Mouse (Mus musculus) gastrocnemius, postnatal 10 days (tissue): ENCODE data around the gene Bloc1s3. TPM values are rescaled to one million over a fixed set of nuclear protein-coding genes. Genes with fewer than 3 reads are reported as not detected.
A peak's percentile ranks its signal among the peaks of the same experiment; 100 is the strongest.

Source experiments
- DNase-seq: peaks from one replicate; pipeline ENCODE4 v3.0.0; 2021; ENCODE audit warnings: mixed read lengths
- total RNA-seq, 2 experiments: library from RNA; stranded (reverse); gene quantifications; 2 replicates each; pipeline ENCODE4 v1.2.3; 2021

The Bloc1s3 gene
- total RNA-seq, 2 experiments from 2014 or later: 2.2 to 2.4 TPM

DNA sequence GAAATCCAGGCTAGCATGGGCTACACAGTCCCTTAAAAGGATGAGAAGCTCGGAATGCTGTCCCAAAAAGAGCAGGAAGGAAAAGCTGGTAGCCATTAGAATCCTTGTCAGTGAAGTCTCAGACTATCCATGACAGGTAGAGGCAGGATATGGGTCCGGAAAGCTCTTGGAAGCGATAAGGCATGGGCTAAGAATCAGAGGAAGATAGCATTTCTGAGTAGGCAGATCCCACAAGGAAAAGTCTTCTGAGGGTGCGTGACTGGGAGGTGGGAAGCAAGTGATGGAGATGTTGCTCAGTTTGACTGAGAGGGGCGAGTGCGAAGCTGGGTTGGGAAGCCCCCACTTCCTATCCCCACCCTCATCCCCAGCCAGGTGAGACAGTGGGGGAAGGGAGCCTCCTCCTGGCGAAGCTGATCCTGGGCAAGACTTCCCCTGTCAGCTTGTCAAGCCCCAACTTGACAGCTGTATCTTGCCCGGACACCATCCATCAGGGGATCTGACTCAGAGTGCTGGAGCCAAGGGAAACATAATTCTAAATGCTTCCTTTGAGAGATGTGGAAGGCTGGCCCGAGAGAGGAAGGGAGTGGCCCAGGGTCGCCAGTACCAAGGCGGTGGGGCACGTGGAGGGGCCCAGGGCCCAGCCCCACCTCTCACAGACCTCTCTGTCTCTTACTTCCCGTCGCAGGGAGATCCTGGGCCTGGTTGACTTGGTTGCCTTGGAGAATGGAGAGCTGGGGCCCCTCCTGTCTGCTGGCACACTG lies 30.4 kb downstream of the Bloc1s3 start:
- DNase-seq: no peak

DNA sequence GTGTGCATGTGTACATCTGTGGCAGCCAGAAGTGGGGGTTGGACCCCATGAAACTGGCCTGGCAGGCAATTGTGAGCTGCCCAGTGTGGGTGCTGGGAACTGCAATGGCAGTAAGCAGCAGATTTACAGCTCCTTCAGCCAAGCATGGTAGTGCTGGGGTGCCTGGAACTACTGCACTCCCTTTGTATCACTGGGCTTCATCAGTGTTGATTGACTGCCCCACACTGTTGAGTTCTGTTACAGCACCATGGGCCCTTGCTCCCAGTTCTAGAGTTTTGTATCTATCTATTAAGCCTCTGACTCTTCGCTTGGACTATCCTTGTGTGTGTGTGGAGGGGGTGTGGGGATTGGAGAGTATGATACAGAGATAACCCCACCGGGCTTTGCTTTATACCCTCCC lies 31.1 kb downstream of the Bloc1s3 start:
- DNase-seq: no peak

DNA sequence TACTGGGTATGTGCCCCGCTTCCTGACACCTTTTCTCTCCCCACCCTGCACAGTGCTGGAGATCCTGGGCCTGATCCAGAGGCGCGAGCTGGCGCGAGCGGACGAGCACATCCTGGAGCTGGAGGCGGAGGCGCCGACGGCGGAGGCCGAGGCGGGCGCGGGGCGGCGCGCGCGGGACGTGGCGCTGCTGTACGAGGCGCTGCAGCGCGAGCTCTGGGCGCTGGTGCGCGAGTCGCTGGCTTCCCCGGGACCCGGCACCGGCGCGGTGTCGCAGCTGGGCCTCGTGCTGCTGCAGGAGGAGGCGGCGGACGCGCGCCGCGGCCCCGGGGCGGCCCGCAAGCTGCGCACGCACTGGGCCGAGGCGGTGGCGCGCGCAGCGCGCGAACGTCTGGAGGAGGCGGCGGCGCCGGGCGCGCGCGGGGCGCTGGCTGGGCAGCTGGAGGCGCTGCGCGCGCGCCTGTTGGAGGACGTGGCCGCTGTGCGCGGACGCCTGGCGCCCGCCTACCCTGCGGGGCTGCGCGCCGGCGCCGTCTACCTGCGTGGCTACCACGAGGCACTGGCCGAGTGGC lies 34.2 kb downstream of the Bloc1s3 start:
- peak; percentile 83 for DNase-seq

DNA sequence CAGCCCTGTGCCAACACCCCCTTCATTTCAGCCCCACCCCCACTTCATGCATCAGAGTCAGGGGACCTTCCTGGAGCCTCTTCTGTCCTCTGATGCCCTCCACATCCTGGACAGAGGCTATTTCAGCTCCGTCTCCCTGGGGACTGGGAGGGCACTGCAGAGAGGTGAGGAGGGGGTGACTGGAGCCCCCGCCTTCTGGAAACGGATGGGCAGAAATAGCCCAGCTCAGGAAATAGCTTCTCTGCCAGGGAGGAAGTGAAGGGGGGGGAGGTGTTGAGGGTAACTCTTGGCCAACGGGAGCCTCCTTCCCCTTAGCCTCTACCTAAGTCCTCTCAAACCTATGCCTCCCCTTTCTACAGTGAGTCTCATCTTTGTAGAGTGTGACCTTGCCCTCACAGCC lies 35.8 kb downstream of the Bloc1s3 start:
- DNase-seq: no peak

DNA sequence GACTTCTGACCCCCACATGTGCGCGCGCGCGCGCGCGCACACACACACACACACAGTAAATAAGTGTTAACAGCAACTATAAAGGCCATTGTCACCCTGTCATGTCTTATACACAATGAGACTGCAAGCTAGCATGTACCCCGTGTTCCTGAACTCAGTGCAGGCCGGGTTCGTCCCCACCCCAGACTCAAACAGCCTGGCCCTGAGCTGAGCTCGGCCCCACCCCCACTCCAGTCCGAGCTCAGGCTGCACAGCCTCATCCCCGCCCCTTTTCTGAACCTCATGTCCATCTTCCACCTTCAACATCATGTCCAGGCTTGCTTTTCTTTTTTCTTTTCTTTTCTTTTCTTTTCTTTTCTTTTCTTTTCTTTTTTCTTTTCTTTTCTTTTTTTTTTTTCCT lies 37.9 kb downstream of the Bloc1s3 start:
- no peak for DNase-seq

DNA sequence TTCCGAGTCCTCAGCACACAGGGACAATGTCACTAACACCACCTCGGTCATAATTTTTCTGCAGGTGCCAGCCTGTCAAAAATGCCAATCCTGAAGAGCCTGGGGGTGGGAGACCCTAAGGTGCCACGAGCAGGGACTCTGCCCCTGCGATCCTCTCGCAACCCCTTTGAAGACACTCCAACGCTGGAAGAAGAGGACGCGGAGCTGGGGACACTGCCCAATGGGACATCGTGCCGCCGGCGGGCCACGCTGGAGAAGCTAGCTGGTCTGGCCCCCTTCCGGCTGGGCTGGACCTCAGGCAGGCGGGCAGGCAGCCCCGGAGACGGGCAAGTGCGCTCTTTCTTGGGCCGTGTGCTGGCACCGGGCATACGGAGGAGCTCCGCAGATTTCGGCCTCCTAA lies 38.8 kb downstream of the Bloc1s3 start:
- DNase-seq: no peak

DNA sequence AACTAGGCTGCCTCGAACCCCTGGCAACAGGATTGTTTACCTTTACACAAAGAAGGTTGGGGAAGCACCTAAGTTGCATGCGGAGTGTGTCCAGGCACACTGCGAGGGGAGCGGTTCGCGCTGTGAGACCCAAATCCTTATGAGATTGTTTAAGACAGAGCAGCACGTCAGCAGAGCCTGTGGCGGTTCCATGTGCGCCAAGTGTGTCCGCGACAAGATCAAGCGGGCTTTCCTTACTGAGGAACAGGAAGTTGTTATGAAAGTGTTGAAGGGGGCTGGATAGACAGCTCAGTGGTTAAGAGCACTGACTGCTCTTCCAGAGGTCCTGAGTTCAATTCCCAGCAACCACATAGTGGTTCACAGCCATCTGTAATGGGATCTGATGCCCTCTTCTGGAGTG lies 39.9 kb downstream of the Bloc1s3 start:
- no peak for DNase-seq

DNA sequence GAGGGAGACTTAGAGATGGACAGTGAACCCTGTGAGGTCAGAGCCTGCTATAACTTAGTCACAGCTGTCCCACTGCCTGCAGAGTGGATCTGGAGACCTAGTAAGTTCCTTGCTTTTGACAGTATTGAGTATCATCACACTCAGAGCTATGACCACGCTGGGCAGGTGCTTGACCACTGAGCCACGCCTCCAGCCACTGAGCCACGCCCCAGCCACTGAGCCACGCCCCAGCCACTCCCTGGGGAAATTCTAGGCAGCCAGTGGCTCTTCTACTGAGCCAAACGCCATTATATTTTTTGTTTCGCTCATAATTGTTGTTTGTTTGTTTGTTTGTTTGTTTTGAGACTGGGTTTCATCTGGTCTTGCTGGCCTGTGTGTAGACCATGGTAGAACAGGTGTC lies 40.5 kb downstream of the Bloc1s3 start:
- DNase-seq: no peak

DNA sequence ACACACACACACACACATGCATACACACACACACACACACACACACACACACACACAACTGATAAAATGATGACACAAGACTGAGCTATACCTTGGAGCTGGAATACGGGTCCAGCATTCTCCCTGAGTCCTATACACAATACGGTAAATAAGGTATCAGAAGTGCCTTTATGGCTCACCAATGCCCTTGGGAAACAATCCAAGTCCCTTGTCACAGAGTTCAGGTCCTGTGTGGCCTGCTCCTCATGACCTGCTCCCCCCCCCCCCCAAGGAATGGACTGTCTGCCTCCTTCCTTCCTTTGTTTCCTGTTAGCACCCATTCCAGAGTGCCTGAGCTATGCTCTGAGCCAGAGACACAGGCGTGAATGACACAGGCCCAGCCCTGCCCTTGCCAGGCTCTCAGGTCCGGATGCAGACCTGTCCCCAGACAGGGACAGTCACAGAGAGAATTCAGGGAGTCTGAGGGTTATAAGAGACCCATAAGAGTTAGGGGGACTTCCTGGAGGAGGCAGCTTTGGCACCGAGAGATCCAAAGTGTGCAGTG lies 41.5 kb downstream of the Bloc1s3 start:
- DNase-seq: no peak

DNA sequence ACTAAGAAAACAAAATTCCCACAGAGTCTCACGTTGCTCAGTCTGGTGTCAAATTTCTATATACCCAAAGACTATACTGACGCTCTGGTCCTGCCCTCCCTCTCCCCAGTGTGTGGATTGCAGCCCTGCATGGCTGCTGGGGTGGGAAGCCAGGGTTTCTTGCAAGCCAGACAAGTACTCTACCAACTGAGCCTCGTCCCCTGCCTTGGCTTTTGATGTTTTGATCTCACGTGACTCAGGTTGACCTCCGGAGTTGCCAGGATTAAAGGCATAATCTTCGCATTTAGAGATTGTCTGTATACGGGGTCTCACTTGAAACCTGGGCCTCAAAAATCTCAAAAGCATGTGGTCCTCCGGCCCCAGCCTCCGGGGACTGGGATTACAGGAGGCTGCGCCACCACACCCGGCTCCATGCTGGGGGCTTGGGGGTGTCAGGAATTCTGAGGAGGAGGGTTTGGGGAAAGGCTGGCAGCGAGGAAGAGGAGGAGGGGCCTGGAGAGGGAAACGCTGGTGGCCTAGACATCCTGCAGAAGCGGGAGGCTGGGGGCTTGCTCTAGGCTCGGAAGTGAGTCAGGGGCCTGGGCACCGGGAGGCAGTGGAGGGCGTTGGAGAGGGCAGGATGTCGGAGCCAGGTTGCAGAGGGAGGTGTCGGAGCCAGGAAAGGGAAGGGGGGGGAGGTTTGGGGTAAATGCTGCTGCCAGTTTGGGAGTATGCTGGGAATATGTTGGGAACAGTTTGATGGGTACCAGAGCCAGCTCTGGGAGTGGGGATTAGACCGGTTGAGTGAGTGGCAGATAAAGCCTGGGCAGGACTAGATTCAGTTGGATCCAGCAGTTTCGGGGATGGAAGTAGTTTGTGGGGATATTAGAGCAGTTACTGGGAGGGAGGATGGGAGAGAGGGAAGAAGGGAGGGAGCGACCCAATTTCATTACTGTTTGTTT lies 43.5 kb downstream of the Bloc1s3 start:
- no peak for DNase-seq

DNA sequence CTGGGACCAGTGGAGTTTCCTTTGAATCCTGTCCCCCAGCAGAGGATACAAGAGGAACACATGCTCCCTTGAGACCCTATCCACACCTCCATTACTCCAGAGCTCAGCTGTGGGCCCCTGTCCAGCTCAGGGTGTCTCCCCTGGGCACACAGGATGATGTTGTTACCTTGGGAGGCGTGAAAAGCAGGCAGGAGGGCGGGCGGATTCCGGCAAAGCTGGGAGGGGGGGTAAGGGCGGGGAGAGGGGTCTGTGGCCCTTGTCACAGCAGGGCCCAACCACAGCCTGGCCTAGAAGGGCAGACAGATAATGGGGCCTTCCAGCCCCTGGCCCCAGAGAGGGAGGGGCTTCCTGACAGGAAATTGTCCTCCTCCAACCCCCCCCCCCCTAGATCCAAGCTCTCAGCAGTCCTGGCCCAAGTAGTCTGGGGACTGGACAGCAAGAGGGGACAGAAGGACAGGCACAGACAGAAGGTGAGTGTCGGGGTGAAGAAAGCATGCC lies 45.2 kb downstream of the Bloc1s3 start, which contains the start of gene Exoc3l2:
TSS of gene Exoc3l2 (plus strand) at position 448 of the 498 bp plus-strand sequence.
- no peak for DNase-seq

DNA sequence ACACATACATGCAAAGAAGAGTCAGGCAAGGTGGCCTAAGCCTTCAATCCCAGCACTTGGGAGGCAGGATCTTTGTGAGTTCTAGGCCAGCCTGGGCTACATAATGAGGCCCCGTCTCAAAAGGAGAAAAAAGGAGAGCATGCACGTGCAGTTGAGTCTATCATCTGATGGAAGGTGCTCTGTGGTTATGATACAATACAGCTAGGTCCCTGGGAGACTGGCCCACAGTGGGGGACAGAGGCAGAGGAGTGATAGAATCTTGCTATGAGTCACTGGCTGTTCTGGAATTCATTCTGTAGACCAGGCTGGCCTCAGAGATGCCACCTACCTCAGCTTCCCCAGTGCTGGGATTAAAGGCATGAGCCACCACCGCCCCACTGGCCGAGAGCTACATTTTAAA lies 45.7 kb downstream of the Bloc1s3 start:
- no peak for DNase-seq

DNA sequence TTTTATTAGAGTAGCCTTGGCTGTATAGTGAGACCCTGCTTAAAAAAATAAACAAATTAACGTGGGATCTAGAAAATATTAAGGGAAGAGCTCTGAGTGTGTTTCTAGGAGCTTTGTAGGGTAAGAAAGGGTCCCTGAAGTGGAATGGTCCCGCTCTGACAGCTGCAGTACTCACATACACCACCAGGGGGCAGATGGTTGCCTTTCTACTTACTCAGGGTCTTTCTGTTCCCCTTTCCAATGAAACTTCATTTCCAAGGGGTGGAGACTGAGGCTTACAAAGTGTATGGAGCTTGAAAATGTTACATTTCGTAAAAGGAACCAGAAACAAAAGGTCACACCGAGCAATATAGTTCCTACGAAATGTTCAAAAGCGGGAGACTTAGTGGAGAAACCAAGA lies 46.7 kb downstream of the Bloc1s3 start:
- peak; percentile 81 for DNase-seq

DNA sequence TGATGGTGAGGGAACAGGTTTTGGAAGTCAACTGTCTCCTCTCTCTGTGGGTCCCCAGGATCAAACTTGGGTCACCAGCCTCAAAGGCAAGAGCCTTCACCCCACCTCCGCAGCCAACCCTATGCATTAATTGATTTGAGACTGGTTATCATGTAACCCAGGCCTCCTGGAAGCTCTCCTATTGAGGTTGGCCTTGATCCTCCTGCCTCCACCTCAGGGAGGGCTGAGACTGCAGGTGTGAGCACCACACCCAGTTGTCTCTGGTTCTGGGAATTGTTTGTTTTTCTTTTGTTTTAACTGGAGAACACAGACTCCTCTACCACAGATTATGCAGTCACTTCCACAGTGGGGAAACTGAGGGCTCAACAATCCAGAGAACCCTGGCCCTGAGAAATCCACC lies 47.7 kb downstream of the Bloc1s3 start:
- no peak for DNase-seq

DNA sequence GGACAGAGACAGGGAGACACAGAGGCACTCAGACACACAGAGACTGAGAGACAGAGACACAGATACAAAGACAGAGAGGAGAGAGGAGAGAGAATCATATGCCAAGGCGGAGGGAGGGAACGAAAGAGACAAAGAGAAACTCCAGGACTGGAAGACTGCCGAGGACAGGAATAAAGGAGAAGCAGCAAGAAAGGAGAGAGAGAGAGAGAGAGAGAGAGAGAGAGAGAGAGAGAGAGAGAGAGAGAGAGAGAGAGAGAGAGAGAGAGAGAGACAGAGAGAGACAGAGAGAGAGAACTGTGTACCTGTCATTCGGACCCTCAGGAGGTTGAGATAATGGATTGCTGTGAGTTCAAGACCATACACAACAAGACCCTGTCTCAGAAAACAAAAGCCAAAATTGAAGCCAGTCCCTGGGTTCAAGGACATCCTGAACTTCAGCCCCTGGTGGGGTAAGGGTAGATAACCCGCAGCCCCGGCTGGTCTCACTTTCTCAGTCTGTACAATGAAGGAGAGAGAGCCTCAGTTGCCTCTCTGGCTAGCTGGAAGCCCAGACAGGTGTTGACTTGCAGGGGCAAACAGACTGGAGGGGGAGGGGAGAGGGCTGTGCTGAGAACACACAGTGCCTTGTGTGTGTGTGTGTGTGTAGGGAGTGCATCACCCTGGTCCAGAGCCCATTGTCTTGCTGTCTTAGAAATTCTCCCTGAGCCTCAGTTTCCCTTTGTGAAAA lies 48.9 kb downstream of the Bloc1s3 start:
- DNase-seq: no peak

DNA sequence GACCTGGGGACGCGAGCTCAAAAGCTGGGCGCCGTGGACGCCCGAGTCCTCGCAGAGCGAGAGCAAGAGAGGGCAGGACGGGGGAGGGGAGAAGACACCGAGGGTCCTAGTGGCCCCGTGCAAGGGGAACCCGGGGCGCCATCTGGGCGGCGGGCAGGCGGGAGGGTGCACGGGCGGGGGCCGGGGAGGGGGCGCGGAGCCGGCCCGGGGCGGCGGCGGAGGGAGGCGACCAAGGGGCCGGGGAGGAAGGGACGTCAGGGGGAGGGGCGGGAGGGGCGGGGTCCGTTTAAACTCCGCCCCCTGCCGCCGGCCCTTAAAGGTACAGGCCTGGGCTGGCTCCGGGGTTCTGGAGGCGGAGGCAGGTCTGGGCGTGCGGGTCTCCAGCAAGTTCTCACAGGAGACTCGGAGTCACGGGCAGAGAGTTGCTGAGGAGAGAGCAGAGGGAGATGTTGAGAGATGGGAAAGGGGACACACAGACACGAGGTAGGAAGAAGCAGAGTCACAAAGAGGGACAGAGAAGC lies 49.5 kb downstream of the Bloc1s3 start, which contains the start of gene Mark4:
TSS of gene Mark4 (minus strand) at position 231 of the 521 bp plus-strand sequence.
- DNase-seq: peak; percentile 77

DNA sequence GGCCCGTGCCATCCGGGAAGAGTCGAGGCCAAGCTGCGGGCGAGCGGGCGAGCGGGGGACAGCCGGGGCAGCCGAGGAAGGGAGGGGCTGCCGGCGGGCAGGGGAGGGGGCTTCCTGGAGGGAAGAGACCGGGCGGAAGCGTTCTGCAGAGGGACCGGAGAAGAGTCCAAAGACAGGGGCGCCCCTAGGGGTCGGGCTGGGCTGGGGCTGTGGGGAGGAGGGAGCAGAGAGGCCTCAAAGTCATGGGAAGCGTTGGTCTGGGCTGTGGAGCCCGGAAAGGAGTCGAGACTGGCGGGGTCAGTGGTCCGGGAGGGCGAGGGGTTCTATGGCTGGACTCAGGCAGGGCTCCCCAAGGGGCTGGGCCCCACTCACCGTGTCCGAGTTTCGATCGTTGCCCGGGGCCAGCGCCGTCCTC lies 50.1 kb downstream of the Bloc1s3 start:
- DNase-seq: peak; percentile 72

DNA sequence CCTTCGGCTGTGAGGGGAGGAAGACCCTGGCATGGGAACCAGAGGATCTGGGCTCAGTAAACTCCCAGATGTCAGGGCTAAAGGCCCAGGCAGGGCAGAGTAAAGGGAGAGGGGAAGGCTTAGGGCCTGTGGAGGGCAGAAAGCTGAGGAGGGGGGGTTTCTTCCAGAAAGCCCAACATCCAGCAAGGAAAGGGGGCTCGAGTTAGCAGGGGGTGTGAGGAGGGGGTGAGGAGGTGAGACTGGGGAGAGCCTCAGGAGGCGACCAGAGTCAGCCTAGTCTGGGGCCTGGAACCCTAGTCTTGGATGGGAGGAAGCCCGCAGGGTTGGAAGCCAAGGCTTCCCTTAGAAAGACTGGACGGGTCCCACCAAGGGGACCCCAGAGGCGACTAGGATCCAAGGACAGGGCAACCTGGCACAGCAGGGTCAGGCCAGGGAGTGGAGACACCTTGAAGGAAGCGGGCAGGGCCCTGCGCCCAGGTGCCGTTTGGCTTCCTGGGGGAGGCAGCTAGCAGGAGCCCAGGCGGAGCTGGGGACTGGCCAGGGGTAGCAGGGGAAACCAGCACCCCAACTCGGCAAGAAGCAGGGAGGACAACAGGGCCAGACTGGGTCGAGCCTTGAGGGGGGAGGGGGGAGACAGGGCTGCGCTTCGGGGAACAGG lies 50.6 kb downstream of the Bloc1s3 start:
- no peak for DNase-seq

DNA sequence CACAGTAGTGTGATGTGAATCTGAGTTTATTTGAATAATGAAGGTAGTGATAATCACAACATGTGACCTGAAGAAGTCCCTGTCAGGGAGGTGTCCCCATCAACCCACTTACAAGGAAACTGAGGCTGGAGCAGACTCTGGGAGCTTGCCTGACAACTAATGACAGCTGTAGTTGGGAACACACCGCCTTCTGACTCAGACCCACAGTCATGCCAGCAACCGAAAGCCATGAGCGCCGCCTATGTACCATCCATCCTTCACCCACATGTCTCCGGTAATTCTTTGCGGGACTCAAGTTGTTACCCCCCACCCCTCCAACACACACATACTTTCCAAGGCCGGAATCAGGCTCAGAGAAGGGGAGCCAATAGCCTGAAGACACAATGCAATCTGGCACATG lies 51.5 kb downstream of the Bloc1s3 start:
- no peak for DNase-seq

DNA sequence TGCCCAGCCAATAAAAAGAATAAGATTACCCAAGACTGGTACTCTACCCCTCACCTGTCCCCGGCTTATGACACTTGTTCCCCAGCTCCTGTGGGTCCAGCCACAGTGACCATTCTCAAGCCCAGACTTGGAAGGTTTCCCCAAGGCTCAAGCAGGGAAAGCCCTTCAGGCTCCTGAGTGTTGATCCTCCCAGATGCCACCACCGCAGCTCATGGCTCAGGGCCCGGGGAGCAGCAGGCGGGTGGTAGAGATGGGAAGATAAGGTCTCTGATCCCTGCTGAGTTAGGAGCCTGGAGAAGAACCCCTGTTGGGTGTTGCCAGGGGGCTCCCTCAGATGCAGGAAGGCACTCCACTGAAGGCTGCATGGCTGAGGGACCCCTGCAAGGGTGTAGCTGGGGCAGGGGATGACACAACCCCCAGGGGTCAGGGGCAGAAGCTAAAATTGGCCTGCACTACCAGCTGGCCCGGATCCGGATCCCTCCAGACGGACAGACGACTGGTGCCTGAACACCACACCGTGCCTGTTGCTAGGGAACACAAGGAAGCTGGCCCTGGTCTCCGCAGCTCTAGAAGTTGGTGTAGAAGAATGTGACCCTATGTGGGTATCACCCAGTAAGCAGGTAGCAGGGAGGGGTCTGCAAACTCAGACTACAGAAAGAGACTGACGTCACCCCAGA lies 52.2 kb downstream of the Bloc1s3 start:
- DNase-seq: no peak
